Mouse (Mus musculus) heart, adult 9 months (tissue): Measurements from ENCODE around the gene Eme1.
"Not testable (repeated sequence)": the region's sequence is repeated elsewhere in the genome, so short reads cannot be mapped to it uniquely, and the experiment has no call there.

ENCODE experiments used
- DNase-seq, 2 experiments: peaks; one replicate each; pipeline ENCODE4 v3.0.0; 2022; ENCODE audit warnings: low spot score in 2 of 2

Gene Eme1

DNA sequence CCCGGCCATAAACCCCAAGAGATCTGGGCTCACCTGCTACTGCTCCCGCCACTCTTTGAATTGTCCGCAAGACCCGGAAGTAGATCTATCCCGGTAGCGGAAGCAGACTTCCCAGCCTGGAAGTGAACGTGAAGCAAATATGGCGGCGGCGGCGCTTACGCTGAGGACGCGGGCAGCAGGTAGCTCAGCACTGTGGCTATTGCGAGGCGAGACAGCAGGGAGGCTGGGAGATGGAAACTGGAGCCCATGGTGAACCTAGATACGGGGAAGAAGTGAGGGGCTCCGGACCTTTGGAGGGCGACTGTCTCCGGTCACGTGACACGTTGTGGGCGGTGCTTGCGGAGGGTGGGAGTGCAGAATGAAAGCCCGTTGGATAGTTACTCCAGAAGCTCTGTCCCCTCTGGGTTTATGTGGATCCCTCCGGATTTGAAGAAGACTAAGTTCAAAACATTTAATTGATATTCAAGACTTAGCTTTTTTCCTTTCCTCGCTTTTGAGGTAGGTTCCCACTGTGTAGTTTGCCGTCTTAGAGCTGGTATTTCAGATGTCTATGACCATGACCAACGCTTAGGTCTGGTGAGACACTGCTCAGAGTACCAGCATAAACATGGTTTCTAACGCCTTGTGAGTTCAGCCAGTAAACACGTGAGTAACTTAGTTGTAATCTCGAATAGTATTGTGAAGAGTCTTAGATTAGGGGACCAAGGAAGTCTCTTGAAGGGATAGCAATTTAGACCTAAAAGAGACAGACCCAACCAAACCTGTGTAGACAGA is at the start of gene Eme1, which contains the start of gene Mrpl27:
Gene Eme1 (minus strand): TSS at position 302 of the 774 bp plus-strand sequence.
Gene Mrpl27 (plus strand): TSS at position 105 of the 774 bp plus-strand sequence.
- peak; percentile 82 to 88 for DNase-seq

DNA sequence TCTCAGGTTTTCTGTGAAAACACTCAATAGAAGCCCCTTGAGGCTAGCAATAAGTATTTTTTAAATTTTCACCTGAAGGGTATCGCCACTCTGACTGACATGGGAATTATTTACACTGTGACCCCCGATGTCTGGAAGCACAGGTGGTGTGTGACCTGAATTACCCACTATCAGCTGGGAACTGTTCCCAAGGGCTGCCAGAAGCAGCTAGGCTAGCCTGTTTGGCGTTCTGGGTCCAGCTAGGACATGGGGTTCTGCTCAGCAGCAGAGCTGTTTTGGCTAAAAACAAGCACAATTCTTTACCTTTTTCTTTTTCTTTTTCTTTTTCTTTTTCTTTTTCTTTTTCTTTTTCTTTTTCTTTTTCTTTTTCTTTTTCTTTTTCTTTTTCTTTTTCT is 48.4 kb upstream of the Eme1 start:
- no peak for DNase-seq

- DNase-seq, result no peak
These were observed 47.8 kb upstream of the Eme1 start for GRCm38 (mm10) chr11:94701401-94702215.

DNA sequence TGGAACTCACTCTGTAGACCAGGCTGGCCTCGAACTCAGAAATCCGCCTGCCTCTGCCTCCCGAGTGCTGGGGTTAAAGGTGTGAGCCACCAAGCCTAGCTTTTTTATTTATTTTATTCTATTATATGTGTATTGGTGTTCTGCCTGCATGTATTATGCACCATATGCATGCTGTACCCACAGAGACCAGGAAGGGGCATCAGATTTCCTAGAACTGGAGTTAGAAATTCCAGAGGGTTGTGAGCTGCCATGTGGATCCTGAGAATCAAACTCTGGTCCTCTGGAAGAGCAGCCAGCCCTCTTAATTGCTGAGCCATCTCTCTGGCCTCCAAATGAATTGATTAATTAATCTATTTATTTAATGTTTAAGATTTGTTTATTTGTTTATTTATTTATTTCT is 45.6 kb upstream of the Eme1 start:
- DNase-seq, result no peak

GRCm38 (mm10) chr11:94697703-94698464 is 44.1 kb upstream of the Eme1 start:
- DNase-seq, result no peak

GRCm38 (mm10) chr11:94697140-94697539 is 43.4 kb upstream of the Eme1 start:
- DNase-seq, result no peak

DNA sequence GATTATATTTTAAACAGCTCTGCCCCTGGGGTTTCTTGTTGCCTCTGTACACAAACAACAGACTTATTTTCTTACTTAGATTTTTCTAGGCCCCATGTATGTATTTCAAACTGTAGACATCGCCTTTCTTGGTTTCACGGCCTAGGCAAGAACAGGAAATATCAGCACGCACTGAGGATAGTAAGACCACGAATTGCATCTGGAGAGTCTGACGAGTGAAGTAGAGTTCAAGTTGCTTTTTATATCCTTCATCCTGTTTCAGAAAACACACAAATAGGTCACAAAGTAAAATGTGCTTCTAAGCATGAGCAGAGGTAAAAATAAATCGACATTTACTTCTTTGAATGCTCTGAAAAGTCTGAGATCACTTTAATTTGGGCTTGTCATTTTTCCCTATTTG is 41.7 kb upstream of the Eme1 start:
- DNase-seq, result no peak

DNA sequence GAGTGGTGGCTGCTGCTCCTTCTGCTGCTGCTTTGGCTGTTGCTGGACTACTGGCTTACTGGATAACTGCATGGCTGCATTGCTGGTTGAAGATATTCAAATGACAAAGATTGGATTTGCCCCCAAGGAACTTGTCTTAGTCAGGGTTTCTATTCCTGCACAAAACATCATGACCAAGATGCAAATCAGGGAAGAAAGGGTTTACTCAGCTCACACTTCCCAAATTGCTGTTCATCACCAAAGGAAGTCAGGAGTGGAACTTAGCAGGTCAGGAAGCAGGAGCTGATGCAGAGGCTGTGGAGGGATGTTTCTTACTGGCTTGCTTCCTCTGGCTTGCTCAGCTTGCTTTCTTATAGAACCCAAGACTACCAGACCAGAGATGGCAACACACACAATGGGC is 38.7 kb upstream of the Eme1 start:
- DNase-seq, result not testable (repeated sequence)

DNA sequence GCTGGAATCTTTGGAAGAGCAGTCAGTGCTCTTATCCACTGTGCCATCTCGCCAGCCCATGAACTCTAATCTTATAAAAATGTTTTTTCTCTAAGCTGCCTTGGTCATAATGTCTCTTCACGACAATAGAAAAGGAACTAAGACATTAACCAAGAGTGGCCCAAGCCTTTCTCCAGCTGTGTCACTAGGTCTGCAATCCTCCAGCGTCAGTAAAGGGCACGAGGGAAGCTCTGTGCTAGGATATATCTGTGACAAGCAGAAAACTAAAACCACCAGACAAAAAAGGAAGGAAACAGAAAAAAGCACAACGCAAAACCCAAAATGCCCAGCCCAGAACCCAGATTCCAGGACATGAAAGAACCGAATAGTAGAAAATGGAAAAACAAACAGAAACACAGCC is 33.4 kb upstream of the Eme1 start:
- DNase-seq, result peak in 1 of 2 experiments; percentile 20

DNA sequence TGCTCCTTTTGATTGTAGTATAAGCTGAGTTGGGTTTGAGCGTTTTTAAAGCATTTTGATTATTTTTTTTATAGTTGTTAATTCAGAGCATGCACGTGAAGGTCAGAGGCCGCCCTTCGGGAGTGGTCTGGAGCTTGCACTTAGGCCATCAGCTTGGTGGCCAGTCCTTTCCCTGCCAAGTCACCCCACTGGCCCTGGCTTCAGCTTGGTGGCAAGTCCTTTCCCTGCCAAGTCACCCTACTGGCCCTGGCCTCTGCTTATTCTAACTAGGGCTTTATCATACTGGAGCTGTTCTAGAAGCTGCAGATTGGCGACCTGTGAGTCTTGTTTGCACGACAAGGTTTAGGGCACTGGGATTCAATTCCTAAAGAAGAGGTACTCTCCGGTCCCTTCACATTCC is 28.7 kb upstream of the Eme1 start:
- no peak for DNase-seq

GRCm38 (mm10) chr11:94681640-94682039 is 27.9 kb upstream of the Eme1 start:
- peak in 1 of 2 experiments; percentile 17 for DNase-seq

DNA sequence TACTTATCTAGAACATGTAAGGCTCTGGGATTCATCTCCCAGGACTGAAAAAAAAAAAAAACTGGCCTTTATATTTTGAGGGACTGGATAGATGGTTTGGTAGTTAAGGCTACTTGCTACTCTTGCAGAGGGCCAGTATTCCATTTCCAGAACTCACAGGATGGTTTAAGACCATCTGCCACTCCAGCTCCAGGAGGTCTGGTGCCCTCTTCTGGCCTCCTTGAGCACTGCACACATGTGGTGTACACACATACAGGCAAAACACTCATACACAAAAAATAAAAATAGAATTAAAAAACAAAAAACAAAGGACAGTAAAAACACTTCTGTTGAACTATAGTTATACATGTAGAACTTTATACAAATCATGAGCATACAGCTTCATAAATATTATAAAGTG is 26.9 kb upstream of the Eme1 start:
- no peak for DNase-seq

DNA sequence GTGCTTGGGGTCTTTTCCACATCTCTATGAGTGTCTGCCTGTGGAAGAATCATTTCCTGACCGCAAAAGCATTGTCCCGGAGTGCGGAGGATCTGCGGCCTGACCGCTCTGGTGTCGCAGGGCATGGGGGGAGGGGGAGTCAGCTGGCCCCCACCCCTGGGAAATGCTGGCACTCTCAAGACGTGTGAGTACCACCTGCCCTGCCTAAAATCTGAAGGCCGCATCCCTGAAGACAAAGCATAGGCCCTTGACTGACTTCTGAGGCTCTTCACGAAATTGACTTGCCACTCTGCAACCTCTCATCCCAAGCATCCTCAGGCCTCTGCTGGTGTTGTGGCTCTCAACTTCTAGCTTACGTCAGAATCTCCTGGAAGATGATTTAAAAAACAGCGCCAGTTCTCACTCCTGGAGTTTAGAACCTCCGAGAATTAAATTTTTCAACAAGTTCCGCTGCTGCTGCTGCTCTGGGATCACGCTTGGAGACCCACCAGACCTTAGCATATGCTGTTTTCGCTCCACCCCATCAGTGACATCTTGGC is 23.9 kb upstream of the Eme1 start:
- DNase-seq, result no peak

- peak; percentile 92 for DNase-seq
These were observed 23.2 kb upstream of the Eme1 start, which contains the start of gene Xylt2 for GRCm38 (mm10) chr11:94676754-94677606. TSS of gene Xylt2 (minus strand) at chr11:94677515.

GRCm38 (mm10) chr11:94676308-94676707 is 22.5 kb upstream of the Eme1 start:
- DNase-seq, result no peak

DNA sequence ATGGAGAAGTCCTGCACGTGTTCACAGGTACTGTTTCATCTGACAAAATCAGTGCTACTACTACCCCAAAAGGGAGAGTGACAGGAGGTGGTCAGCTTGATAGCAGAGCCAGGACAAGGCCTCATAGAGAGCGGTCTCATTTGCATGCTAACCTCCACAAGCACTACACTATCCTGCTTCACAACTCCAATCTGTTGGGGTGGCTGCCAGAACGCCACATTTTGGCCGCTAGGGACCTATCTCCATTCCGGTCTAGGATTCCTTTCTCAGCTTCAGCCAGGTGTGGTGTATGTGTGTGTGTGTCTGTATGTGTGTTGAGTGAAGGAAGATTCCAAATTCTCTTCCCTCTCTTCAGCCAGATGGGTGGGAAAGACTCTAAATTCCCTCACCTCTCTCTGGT is 21.7 kb upstream of the Eme1 start:
- no peak for DNase-seq

DNA sequence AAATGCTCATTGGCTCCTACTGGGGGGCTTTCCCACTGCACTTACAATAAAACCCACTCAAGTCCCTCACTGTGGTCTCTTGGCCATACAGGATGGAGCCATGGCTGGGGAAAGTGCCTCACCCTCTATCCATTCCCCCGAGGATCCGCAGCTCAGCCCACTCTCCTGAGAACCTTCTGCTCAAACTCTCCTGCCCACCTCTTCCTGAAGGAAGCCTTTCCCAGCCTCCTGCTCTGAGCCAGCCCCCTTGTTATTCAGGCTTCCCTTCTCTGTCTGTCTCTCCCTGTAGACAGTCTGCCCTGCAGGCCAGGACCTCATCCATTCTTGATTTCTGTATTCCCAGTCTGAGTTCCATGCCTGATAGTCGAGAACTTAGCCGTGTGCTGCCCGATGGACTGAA is 21.2 kb upstream of the Eme1 start:
- no peak for DNase-seq

GRCm38 (mm10) chr11:94665281-94665680 is 11.5 kb upstream of the Eme1 start:
- DNase-seq, result no peak

DNA sequence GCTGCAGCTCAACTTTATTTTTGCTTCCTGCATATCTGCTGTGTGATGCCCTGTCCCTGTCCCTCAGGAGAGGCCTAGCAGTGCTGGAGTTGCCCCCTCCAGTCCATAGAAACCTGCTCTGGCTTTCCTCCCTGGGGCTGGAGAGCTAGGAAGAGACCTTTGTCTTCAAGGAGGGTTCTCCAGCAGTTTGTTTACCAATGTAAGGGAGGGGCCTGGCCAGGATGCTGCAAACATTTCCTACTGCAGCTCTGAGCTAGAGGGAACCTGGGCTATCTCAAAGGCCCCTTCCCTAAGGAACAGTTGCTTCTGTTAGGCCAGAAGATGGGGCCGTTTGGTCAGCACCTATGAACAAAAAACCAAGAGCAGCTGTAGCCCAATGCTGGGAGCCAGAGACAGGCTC is 7.6 kb upstream of the Eme1 start:
- no peak for DNase-seq

DNA sequence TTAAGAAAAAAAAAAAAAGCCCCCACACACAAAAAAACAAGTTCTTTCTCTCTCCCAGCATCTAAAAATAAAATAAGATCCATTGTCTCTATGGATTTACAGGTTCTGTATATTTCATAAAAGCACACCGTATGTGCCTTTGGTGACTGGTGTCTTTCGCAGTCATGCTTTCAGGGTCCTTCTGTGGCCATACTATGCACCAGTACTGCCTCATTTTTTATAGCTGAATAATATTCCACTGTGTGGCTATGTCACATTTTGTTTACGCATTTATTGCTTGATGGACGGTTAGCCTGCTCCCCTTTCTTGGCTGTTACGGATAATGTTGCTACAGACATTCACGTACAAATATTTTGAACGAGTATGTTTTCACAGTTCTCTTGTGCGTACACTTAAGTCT is 791 bp downstream of the Eme1 start:
- DNase-seq, result no peak

DNA sequence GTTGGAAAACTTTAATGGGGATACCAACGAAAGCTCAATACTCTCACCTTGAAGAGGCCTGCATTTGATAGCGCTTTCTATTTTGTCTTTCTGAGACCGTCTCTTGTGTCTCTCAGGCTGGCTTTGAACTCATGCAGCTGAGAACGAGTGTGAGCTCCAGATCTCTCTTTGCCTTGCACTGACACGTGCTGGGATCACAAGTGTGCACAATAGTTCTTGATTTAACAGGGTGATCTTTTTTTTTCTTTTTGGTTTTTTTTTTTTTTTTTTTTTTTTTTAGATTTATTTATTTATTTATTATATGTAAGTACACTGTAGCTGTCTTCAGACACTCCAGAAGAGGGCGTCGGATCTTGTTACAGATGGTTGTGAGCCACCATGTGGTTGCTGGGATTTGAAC is 2.5 kb downstream of the Eme1 start:
- not testable (repeated sequence) for DNase-seq
